Mouse (Mus musculus) cortical plate, adult 2 months (tissue): ENCODE measurements around the gene Tigit.

ENCODE experiments used
- CTCF ChIP-seq: fragments of 200-500 bp; IDR thresholded peaks from 2 replicates; pipeline ENCODE4 v1.5.1; 2011; ENCODE audit warnings: mild to moderate bottlenecking, control low read depth, low read length; ENCODE audit not compliant: insufficient read depth; ENCODE audit errors: extremely low read depth
- POLR2A ChIP-seq: fragments of 200-500 bp; IDR thresholded peaks from 2 replicates; pipeline ENCODE4 v1.6.1; 2011; ENCODE audit warnings: mild to moderate bottlenecking, low read length, control low read depth; ENCODE audit not compliant: insufficient read depth; ENCODE audit errors: extremely low read depth

GRCm38 (mm10) chr16:43628662-43629061 is 35.3 kb downstream of the Tigit start:
- no peak for TF ChIP-seq CTCF
- TF ChIP-seq POLR2A = no peak
